24 mouse cellular contexts compared by ENCODE assay signal in the genomic region with DNA sequence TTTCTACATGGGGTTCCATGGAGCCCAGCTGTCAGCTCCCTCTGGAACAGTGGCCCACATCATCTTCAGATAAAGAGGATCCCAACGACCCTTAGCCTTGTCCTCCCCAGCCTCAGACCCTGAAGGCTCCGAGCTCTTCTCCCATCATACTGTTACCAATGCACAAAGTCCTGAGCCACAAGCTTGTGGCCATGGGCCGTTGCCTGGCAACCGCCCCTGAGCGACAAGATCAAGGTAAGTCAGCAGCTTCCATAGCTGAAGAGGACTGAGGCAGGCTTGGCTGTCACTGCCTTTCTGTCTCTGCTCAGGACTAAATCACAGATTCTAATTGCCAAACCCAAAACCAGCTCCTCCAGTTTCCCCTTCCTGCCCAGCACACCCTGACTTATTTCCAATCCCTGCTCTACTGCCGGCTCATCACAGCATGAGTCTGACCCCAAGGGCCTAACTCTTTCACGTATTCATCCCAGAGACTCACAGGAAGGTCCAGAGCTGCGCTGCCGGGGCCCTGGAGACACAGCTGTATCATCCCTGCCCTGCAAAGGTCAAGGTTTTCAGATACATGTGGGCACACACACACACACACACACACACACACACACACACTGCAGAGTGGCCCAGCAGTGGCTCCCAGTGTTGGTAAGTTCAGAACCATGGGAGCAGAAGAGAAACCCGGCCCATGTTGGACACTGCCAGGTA. TPM values are rescaled to one million over a fixed set of nuclear protein-coding genes. Genes with fewer than 3 reads are reported as not detected.
DNase-seq lines count a peak whose midpoint lies in the region; ATAC-seq and TF ChIP-seq lines count a peak whose summit lies in the region.
"Had no signal": no experiment of that assay in that cellular context is flagged by ENCODE, and none has a peak within 500 bp of the region (broad histone marks: within the 10 kb centered on the region; RNA-seq: fewer than 3 reads in every experiment).

No protein-coding gene starts in this region.

- TF ChIP-seq EP300 in stomach, postnatal 0 days (optimal IDR thresholded peaks at IDR 0.05), result no peak

- TF ChIP-seq CTCF in stomach, postnatal 0 days (IDR thresholded peaks at IDR 0.05; ENCODE audit: low read depth), result no peak

- no peak overlapping the region for H3K4me2 ChIP-seq in intestine, embryonic 16.5 days (ENCODE audit: low read depth, low read length)
- no peak overlapping the region for H3K4me2 ChIP-seq in intestine, embryonic 15.5 days (replicated peaks)
- no peak overlapping the region for H3K4me2 ChIP-seq in midbrain, embryonic 11.5 days
- no peak overlapping the region for H3K4me2 ChIP-seq in stomach, postnatal 0 days (replicated peaks; ENCODE audit: low read depth)
- H3K4me2 ChIP-seq: hindbrain, embryonic 15.5 days; liver, embryonic 12.5 days; neural tube, embryonic 15.5 days had no signal

- 59% methylated on average over 10 of the region's 10 CpGs for WGBS in intestine, embryonic 16.5 days
- 57% methylated on average over 10 of the region's 10 CpGs for WGBS in intestine, embryonic 15.5 days
- WGBS in midbrain, embryonic 11.5 days, result 46% methylated on average over 10 of the region's 10 CpGs
- 59% methylated on average over 10 of the region's 10 CpGs for WGBS in stomach, postnatal 0 days

- no peak overlapping the region for H3K4me3 ChIP-seq in intestine, embryonic 16.5 days (ENCODE audit: low read length)
- no peak overlapping the region for H3K4me3 ChIP-seq in intestine, embryonic 15.5 days (replicated peaks)
- no peak overlapping the region for H3K4me3 ChIP-seq in midbrain, embryonic 11.5 days (ENCODE audit: low read depth, low read length)
- no peak overlapping the region for H3K4me3 ChIP-seq in stomach, postnatal 0 days (ENCODE audit: low read depth, low read length)
- H3K4me3 ChIP-seq: erythroblast, embryonic 14.5 days; heart, embryonic 10.5 days; hindbrain, embryonic 15.5 days; layer of hippocampus, adult 2 months; liver, embryonic 12.5 days; megakaryocyte, embryonic 14.5 days; neural tube, embryonic 15.5 days had no signal

- H3K9me3 ChIP-seq in intestine, embryonic 16.5 days (ENCODE audit: control insufficient read depth, low read length), result no peaks in the 10 kb centered on the region
- H3K9me3 ChIP-seq in intestine, embryonic 15.5 days, result no peaks in the 10 kb centered on the region
- H3K9me3 ChIP-seq in midbrain, embryonic 11.5 days (ENCODE audit: control insufficient read depth, low read length), result no peaks in the 10 kb centered on the region
- no peaks in the 10 kb centered on the region for H3K9me3 ChIP-seq in stomach, postnatal 0 days (ENCODE audit: control insufficient read depth, low read length)
- H3K9me3 ChIP-seq: heart, embryonic 10.5 days; hindbrain, embryonic 15.5 days; liver, embryonic 12.5 days; megakaryocyte, embryonic 14.5 days; neural tube, embryonic 15.5 days had no signal

- H3K9ac ChIP-seq in intestine, embryonic 16.5 days (ENCODE audit: low read depth, low read length), result peak overlapping the region; percentile 17; the same call in 1 of the 2 replicates
- H3K9ac ChIP-seq in intestine, embryonic 15.5 days, result no peak overlapping the region
- 0 out of 2 replicates have a peak overlapping the region, but pooled peaks have one; percentile 5 for H3K9ac ChIP-seq in midbrain, embryonic 11.5 days (ENCODE audit: low read length)
- 0 out of 2 replicates have a peak overlapping the region, but pooled peaks have one; percentile 23 for H3K9ac ChIP-seq in stomach, postnatal 0 days (ENCODE audit: low read length)
- H3K9ac ChIP-seq: hindbrain, embryonic 15.5 days; liver, embryonic 12.5 days; neural tube, embryonic 15.5 days had no signal

- ATAC-seq in intestine, embryonic 16.5 days, result no peak
- no peak for ATAC-seq in intestine, embryonic 15.5 days
- no peak for ATAC-seq in midbrain, embryonic 11.5 days (ENCODE audit: low FRiP score)
- no peak for ATAC-seq in stomach, postnatal 0 days (ENCODE audit: low FRiP score, low TSS enrichment)
- ATAC-seq: forebrain, embryonic 16.5 days; liver, embryonic 12.5 days had no signal

- no peaks in the 10 kb centered on the region for H3K36me3 ChIP-seq in intestine, embryonic 16.5 days (ENCODE audit: control insufficient read depth, insufficient read depth, low read length)
- no peaks in the 10 kb centered on the region for H3K36me3 ChIP-seq in intestine, embryonic 15.5 days
- no peaks in the 10 kb centered on the region for H3K36me3 ChIP-seq in midbrain, embryonic 11.5 days (ENCODE audit: control insufficient read depth, insufficient read depth, low read length)
- H3K36me3 ChIP-seq in stomach, postnatal 0 days (ENCODE audit: control insufficient read depth, insufficient read depth, low read length), result no peaks in the 10 kb centered on the region
- H3K36me3 ChIP-seq: heart, embryonic 10.5 days; hindbrain, embryonic 15.5 days; liver, embryonic 12.5 days; neural tube, embryonic 15.5 days had no signal

- no peak overlapping the region for H3K27ac ChIP-seq in intestine, embryonic 16.5 days (ENCODE audit: low read length)
- no peak overlapping the region for H3K27ac ChIP-seq in intestine, embryonic 15.5 days
- no peak overlapping the region for H3K27ac ChIP-seq in midbrain, embryonic 11.5 days (ENCODE audit: low read depth, low read length)
- H3K27ac ChIP-seq in stomach, postnatal 0 days (replicated peaks), result peak overlapping the region; percentile 49
- H3K27ac ChIP-seq: heart, embryonic 10.5 days; hindbrain, embryonic 15.5 days; layer of hippocampus, adult 2 months; liver, embryonic 12.5 days; neural tube, embryonic 15.5 days had no signal

- peak; percentile 45 to 58 for DNase-seq in adrenal gland, postnatal 36 days
- no peak for DNase-seq in adrenal gland, postnatal 4 days (ENCODE audit: low spot score in 2 of 2)
- DNase-seq in midbrain, embryonic 11.5 days (ENCODE audit: low spot score, missing footprints), result peak; percentile 75
- no peak for DNase-seq in stomach, postnatal 0 days (ENCODE audit: low spot score)
- no peak for DNase-seq in left cerebral cortex, adult 18-20 months (ENCODE audit: low spot score in 2 of 2)
- DNase-seq: heart, postnatal 10 days; kidney, adult 18-20 months; kidney, postnatal 10 days; left cerebral cortex, postnatal 4 days; lung, adult 2 months; thymus, adult 18-20 months had no signal

- H3K4me1 ChIP-seq in intestine, embryonic 16.5 days (ENCODE audit: control insufficient read depth, insufficient read depth, low read length), result peaks cover 15% of the 10 kb centered on the region
- peaks cover 16% of the 10 kb centered on the region for H3K4me1 ChIP-seq in intestine, embryonic 15.5 days (replicated peaks)
- H3K4me1 ChIP-seq in midbrain, embryonic 11.5 days (ENCODE audit: control insufficient read depth, insufficient read depth, low read length), result peaks cover 12% of the 10 kb centered on the region; the same call in 1 of the 2 replicates
- H3K4me1 ChIP-seq in stomach, postnatal 0 days (replicated peaks; ENCODE audit: control insufficient read depth, insufficient read depth), result peaks cover 8% of the 10 kb centered on the region

- no peaks in the 10 kb centered on the region; the same call in 1 of the 2 replicates for H3K27me3 ChIP-seq in intestine, embryonic 16.5 days (replicated peaks; ENCODE audit: control insufficient read depth, insufficient read depth, low read length)
- H3K27me3 ChIP-seq in intestine, embryonic 15.5 days (replicated peaks), result no peaks in the 10 kb centered on the region
- peaks cover 2% of the 10 kb centered on the region; the same call in 1 of the 2 replicates for H3K27me3 ChIP-seq in midbrain, embryonic 11.5 days (ENCODE audit: control insufficient read depth, insufficient read depth, low read length)
- H3K27me3 ChIP-seq in stomach, postnatal 0 days (ENCODE audit: control insufficient read depth, insufficient read depth, low read length), result no peaks in the 10 kb centered on the region
- H3K27me3 ChIP-seq: CH12.LX; hindbrain, embryonic 15.5 days had no signal

RNA-seq across cellular contexts. Expression of gene C1qtnf6, which starts 4.7 kb away (rescaled TPM):
- 10 to 100 TPM; 38.1 to 40.7 TPM for total RNA-seq in adrenal gland, postnatal 36 days (2021)
- total RNA-seq in adrenal gland, postnatal 4 days (2021), result 10 to 100 TPM; 81.8 to 93.0 TPM
- polyA plus RNA-seq in intestine, embryonic 16.5 days (2015; fragmentation: Nextera tagmentation; extraction: Ambion mirVana), result 24.0 and 25.5 TPM in 2 replicates
- 22.0 and 22.3 TPM in 2 replicates for polyA plus RNA-seq in intestine, embryonic 15.5 days (2015; fragmentation: Nextera tagmentation; extraction: Ambion mirVana)
- 10.5 and 12.1 TPM in 2 replicates for polyA plus RNA-seq in midbrain, embryonic 11.5 days (2014; fragmentation: Nextera tagmentation; extraction: Ambion mirVana)
- 20.2 and 24.6 TPM in 2 replicates for polyA plus RNA-seq in stomach, postnatal 0 days (2015; fragmentation: Nextera tagmentation; extraction: Ambion mirVana)
- total RNA-seq in left cerebral cortex, adult 18-20 months (2021), result 1 to 10 TPM in 1 of 2 experiments, under 1 TPM in 1; 0.84 to 1.3 TPM
- polyA plus RNA-seq: erythroblast, embryonic 14.5 days had no signal

RNA-seq across cellular contexts. Expression of gene Sstr3, which starts 8.6 kb away (rescaled TPM):
- under 1 TPM; 0.30 to 0.70 TPM for total RNA-seq in adrenal gland, postnatal 36 days (2021)
- 1 to 10 TPM in 1 of 2 experiments, under 1 TPM in 1; 0.79 to 1.3 TPM for total RNA-seq in adrenal gland, postnatal 4 days (2021)
- polyA plus RNA-seq in intestine, embryonic 16.5 days (2015; fragmentation: Nextera tagmentation; extraction: Ambion mirVana), result 0.23 and 0.24 TPM in 2 replicates
- 0.23 and 0.24 TPM in 2 replicates for polyA plus RNA-seq in intestine, embryonic 15.5 days (2015; fragmentation: Nextera tagmentation; extraction: Ambion mirVana)
- polyA plus RNA-seq in midbrain, embryonic 11.5 days (2014; fragmentation: Nextera tagmentation; extraction: Ambion mirVana), result not detected in 2 replicates
- 0.02 and 0.08 TPM in 2 replicates for polyA plus RNA-seq in stomach, postnatal 0 days (2015; fragmentation: Nextera tagmentation; extraction: Ambion mirVana)
- total RNA-seq in left cerebral cortex, adult 18-20 months (2021), result 10 to 100 TPM; 22.1 to 25.2 TPM
- total RNA-seq: CH12.LX, MEL had no signal
- polyA plus RNA-seq: erythroblast, embryonic 14.5 days; gonadal fat pad, adult 2 months; heart, embryonic 10.5 days had no signal

RNA-seq across cellular contexts. Expression of gene Rac2, which starts 36.7 kb away (rescaled TPM):
- 1 to 10 TPM; 3.3 to 3.7 TPM for total RNA-seq in adrenal gland, postnatal 36 days (2021)
- total RNA-seq in adrenal gland, postnatal 4 days (2021), result 10 to 100 TPM in 1 of 2 experiments, 1 to 10 TPM in 1; 9.4 to 10.4 TPM
- polyA plus RNA-seq in intestine, embryonic 16.5 days (2015; fragmentation: Nextera tagmentation; extraction: Ambion mirVana), result 19.9 and 25.1 TPM in 2 replicates
- 15.7 and 21.4 TPM in 2 replicates for polyA plus RNA-seq in intestine, embryonic 15.5 days (2015; fragmentation: Nextera tagmentation; extraction: Ambion mirVana)
- 4.3 and 8.5 TPM in 2 replicates for polyA plus RNA-seq in midbrain, embryonic 11.5 days (2014; fragmentation: Nextera tagmentation; extraction: Ambion mirVana)
- 6.4 and 8.0 TPM in 2 replicates for polyA plus RNA-seq in stomach, postnatal 0 days (2015; fragmentation: Nextera tagmentation; extraction: Ambion mirVana)
- total RNA-seq in left cerebral cortex, adult 18-20 months (2021), result 1 to 10 TPM; 2.9 to 4.6 TPM

RNA-seq across cellular contexts. Expression of gene Il2rb, which starts 40.8 kb away (rescaled TPM):
- total RNA-seq in adrenal gland, postnatal 36 days (2021), result 1 to 10 TPM in 1 of 2 experiments, under 1 TPM in 1; 0.76 to 1.4 TPM
- 1 to 10 TPM in 1 of 2 experiments, under 1 TPM in 1; 0.64 to 1.3 TPM for total RNA-seq in adrenal gland, postnatal 4 days (2021)
- polyA plus RNA-seq in intestine, embryonic 16.5 days (2015; fragmentation: Nextera tagmentation; extraction: Ambion mirVana), result 1.8 and 2.1 TPM in 2 replicates
- 1.2 and 1.4 TPM in 2 replicates for polyA plus RNA-seq in intestine, embryonic 15.5 days (2015; fragmentation: Nextera tagmentation; extraction: Ambion mirVana)
- not detected in 2 replicates for polyA plus RNA-seq in midbrain, embryonic 11.5 days (2014; fragmentation: Nextera tagmentation; extraction: Ambion mirVana)
- 0.24 and 0.30 TPM in 2 replicates for polyA plus RNA-seq in stomach, postnatal 0 days (2015; fragmentation: Nextera tagmentation; extraction: Ambion mirVana)
- under 1 TPM in 1 of 2 experiments, not detected in 1; 0.28 TPM for total RNA-seq in left cerebral cortex, adult 18-20 months (2021)
- polyA plus RNA-seq: forebrain, embryonic 16.5 days; heart, embryonic 10.5 days had no signal

Comparison
In these comparisons a context has a peak if more than half of its experiments do, and no peak if none do; other contexts are left out.
1. DNase-seq: peak in adrenal gland, postnatal 36 days (2 of 2) and midbrain, embryonic 11.5 days (single experiment); none in adrenal gland, postnatal 4 days (0 of 2), stomach, postnatal 0 days (single experiment) and left cerebral cortex, adult 18-20 months (0 of 2).